Mouse (Mus musculus): ENCODE results near the gene Acvr1b.

- TF ChIP-seq CTCF (IDR thresholded peaks at IDR 0.05; ENCODE audit: control insufficient read depth, insufficient read depth, insufficient read length) (no peak), USF1 (IDR thresholded peaks at IDR 0.05; ENCODE audit: low read depth) (no peak), MYOG (IDR thresholded peaks at IDR 0.05; ENCODE audit: control insufficient read depth, extremely low read depth, insufficient read length) (no peak), CEBPB (IDR thresholded peaks at IDR 0.05; ENCODE audit: low read depth) (no peak)
These were observed 9.6 kb upstream of the Acvr1b start for GRCm38 (mm10) chr15:101164291-101164690.

All from C2C12 (cell line).